Mouse (Mus musculus) adipose tissue, adult 10 weeks (tissue): ENCODE measurements around the gene Tlnrd1. TPM values are rescaled to one million over a fixed set of nuclear protein-coding genes. Genes with fewer than 3 reads are reported as not detected.

ENCODE experiments used
- polyA plus RNA-seq: library from polyadenylated mRNA; stranded (reverse); fragments of 350-450 nt; fragmentation: Illumina TruSeq; extraction: RNeasy Lipid Tissue Mini Kit (QIAGEN cat#74804); gene quantifications from one replicate; pipeline ENCODE4 v1.2.3, GENCODE M21; 2014; ENCODE audit warnings: low read depth, low replicate concordance

Gene Tlnrd1
- polyA plus RNA-seq = 8.9 TPM

DNA sequence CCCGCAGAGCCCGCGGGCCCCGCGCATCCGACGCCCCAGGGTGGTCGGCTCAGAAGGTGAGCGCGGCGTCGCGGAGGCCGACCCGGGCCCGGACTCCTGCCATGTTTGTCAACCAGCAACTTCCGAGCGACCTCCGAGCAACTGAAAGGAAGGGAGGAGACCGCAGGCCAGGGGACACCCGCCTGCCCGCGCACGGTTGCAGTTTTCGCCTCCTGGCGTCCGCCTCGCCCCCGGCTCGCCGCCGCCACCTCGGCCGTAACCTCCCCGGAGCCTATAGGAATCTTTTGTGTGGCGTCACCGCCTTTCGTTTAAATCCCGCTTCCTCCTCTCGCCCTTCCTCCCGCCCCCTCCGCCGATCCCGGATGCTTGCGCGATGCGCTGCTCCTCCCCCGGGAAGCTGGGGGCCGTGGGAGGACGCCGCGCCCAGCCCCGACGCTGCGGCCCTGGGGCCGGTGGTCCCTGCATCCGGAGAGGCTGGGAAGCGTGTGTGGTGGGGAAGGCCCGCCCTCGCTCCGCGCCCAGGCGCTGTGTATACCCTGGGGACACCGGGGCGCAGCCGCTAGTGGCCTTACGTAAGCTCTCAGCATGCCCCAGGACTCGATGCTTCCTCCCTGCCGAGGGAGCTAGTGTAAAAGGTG, at the start of gene Tlnrd1, which contains the start of gene Mesd:
Gene Tlnrd1, minus strand, starts transcription at position 285 of the 638 bp plus-strand sequence.
Gene Mesd, plus strand, starts transcription at position 446 of the 638 bp plus-strand sequence.

Other genes starting within 250 kb of the Tlnrd1 start
- 7.7 TPM for gene Il16, start 138.6 kb downstream of the Tlnrd1 start, polyA plus RNA-seq
- gene Cfap161, start 89.4 kb downstream of the Tlnrd1 start, polyA plus RNA-seq = 5.9 TPM
- 65.4 TPM for gene Mesd, start 161 bp upstream of the Tlnrd1 start, polyA plus RNA-seq
- gene Cemip, start 202.2 kb upstream of the Tlnrd1 start, polyA plus RNA-seq = 2.4 TPM